Mouse (Mus musculus) ES-E14 (cell line): ENCODE measurements around the gene Gm49486.

Source experiments
- CHD2 ChIP-seq: IDR thresholded peaks from 2 replicates; pipeline ENCODE4 v1.6.1; 2014; ENCODE audit warnings: mild to moderate bottlenecking, low read depth, low read length, inconsistent platforms
- HCFC1 ChIP-seq: IDR thresholded peaks from 2 replicates; pipeline ENCODE4 v1.6.1; 2012; ENCODE audit warnings: low read length, inconsistent platforms, borderline replicate concordance; ENCODE audit not compliant: insufficient read depth
- MAFK ChIP-seq: IDR thresholded peaks from 2 replicates; pipeline ENCODE4 v1.6.1; 2014; ENCODE audit warnings: mild to moderate bottlenecking, low read depth, low read length, inconsistent platforms; ENCODE audit not compliant: insufficient read depth
- ZC3H11A ChIP-seq: IDR thresholded peaks from 2 replicates; pipeline ENCODE4 v1.6.1; 2012; ENCODE audit warnings: low read depth, mild to moderate bottlenecking, inconsistent platforms, low read length, borderline replicate concordance
- ZNF384 ChIP-seq: IDR thresholded peaks from 2 replicates; pipeline ENCODE4 v1.6.1; 2012; ENCODE audit warnings: low read depth, low read length, inconsistent platforms

- no peak for TF ChIP-seq HCFC1
- no peak for TF ChIP-seq MAFK
- TF ChIP-seq ZNF384 = no peak
- TF ChIP-seq ZC3H11A = no peak
- TF ChIP-seq CHD2 = no peak
Measured at GRCm38 (mm10) chr15:79245321-79245720, 16.1 kb downstream of the Gm49486 start.
